Mouse (Mus musculus) liver, embryonic 14.5 days (tissue): ENCODE data around the gene Ptprd. TPM values are rescaled to one million over a fixed set of nuclear protein-coding genes. Genes with fewer than 3 reads are reported as not detected.

Experiments used
- ATAC-seq: fragments of 200-750 bp; cut with Nextera tagmentation; 2 replicates; pipeline ENCODE4 v1.8.0; 2017; ENCODE audit warnings: moderate number of reproducible peaks, mild to moderate bottlenecking, moderate library complexity; ENCODE audit not compliant: insufficient read depth
- DNase-seq, 3 experiments: peaks; one replicate each; pipeline ENCODE4 v3.0.0-alpha.2; 2012 to 2013; ENCODE audit warnings: low read depth in 3 of 3, low spot score in 3 of 3
- H3K27ac ChIP-seq: fragments of 300-500 bp; sonication (generic); 2 replicates; pipeline ENCODE4 v1.5.1; 2014; ENCODE audit warnings: moderate library complexity, mild to moderate bottlenecking, control low read depth, inconsistent platforms
- H3K27me3 ChIP-seq: fragments of 300-500 bp; sonication (generic); 2 replicates; pipeline ENCODE4 v1.6.1; 2014; ENCODE audit warnings: mild to moderate bottlenecking, low read length, moderate library complexity; ENCODE audit not compliant: control insufficient read depth, insufficient read depth
- H3K36me3 ChIP-seq: fragments of 300-500 bp; sonication (generic); replicated peaks from 2 replicates; pipeline ENCODE4 v1.6.1; 2014; ENCODE audit warnings: low read depth; ENCODE audit not compliant: control insufficient read depth, insufficient read depth
- H3K4me1 ChIP-seq, 2 experiments: fragments of 200-500 bp in 1 of 2; fragments of 300-500 bp in 1 of 2; sonication (generic) in 1 of 2; replicated peaks; 2 replicates each; pipeline ENCODE4 v1.6.1; 2012 to 2014; ENCODE audit warnings: antibody characterized with exemption in 1 of 2, inconsistent platforms in 1 of 2, low read length in 1 of 2; ENCODE audit not compliant: control insufficient read depth in 2 of 2, insufficient read depth in 2 of 2
- H3K4me2 ChIP-seq: fragments of 300-500 bp; sonication (generic); 2 replicates; pipeline ENCODE4 v1.6.1; 2014; ENCODE audit warnings: low read depth, mild to moderate bottlenecking, control low read depth, moderate library complexity
- H3K4me3 ChIP-seq, 2 experiments: fragments of 200-500 bp in 1 of 2; fragments of 300-500 bp in 1 of 2; sonication (generic) in 1 of 2; 2 replicates each; pipeline ENCODE4 v1.5.1; 2012 to 2014; ENCODE audit warnings: low read depth in 2 of 2, low read length in 2 of 2, mild to moderate bottlenecking in 2 of 2, control low read depth in 1 of 2, inconsistent platforms in 1 of 2, moderate library complexity in 1 of 2; ENCODE audit not compliant: insufficient read depth in 1 of 2
- H3K9ac ChIP-seq: fragments of 300-500 bp; sonication (generic); replicated peaks from 2 replicates; pipeline ENCODE4 v1.6.1; 2014; ENCODE audit warnings: mild to moderate bottlenecking, control low read depth, moderate library complexity
- H3K9me3 ChIP-seq: fragments of 300-500 bp; sonication (generic); 2 replicates; pipeline ENCODE4 v1.6.1; 2016; ENCODE audit warnings: low read length, mixed read lengths; ENCODE audit not compliant: control insufficient read depth
- CTCF ChIP-seq: IDR thresholded peaks from 2 replicates; pipeline ENCODE4 v1.5.1; 2016; ENCODE audit warnings: antibody characterized with exemption, low read depth, control low read depth
- EP300 ChIP-seq: IDR thresholded peaks from 2 replicates; pipeline ENCODE4 v1.6.1; 2016; ENCODE audit warnings: antibody characterized with exemption, low read depth
- WGBS: fragments of 180-500 bp; shearing (Covaris S2); extraction: QIAGEN DNeasy Blood & Tissue Kit; methylation state at CpG from one replicate; pipeline ENCODE4 v1.1.7; 2014; ENCODE audit not compliant: insufficient replicate concordance; 5-methylcytosine and 5-hydroxymethylcytosine counted together
- polyA plus RNA-seq, 2 experiments: library from polyadenylated mRNA; depleted of rRNA in 1 of 2; stranded (reverse) in 1 of 2; unstranded in 1 of 2; fragments of >200 nt; fragmentation: Nextera tagmentation in 1 of 2; extraction: Ambion mirVana in 1 of 2; gene quantifications; 2 replicates each; pipeline versions ENCODE4 v1.2.1 to v1.2.3; 2012 to 2014

The Ptprd gene
- polyA plus RNA-seq, 2 experiments, result 1.5 to 2.8 TPM

GRCm38 (mm10) chr4:78212941-78213340 is 1.2 kb upstream of the Ptprd start:
- Histone ChIP-seq H3K4me2 (no peak overlapping the region), H3K9ac (no peak overlapping the region), H3K4me3 (no peak overlapping the region), H3K9me3 (no peaks in the 10 kb centered on the region), H3K36me3 (no peaks in the 10 kb centered on the region), H3K4me1 (no peaks in the 10 kb centered on the region), H3K27ac (no peak overlapping the region), H3K27me3 (no peaks in the 10 kb centered on the region; the same call in 1 of the 2 replicates)
- no peak for DNase-seq
- WGBS, result 49% methylated on average over 4 of the region's 4 CpGs
- TF ChIP-seq CTCF (no peak), EP300 (no peak)
- ATAC-seq, result no peak

- DNase-seq, result no peak
- WGBS, result 27% methylated on average over 9 of the region's 9 CpGs
- H3K27me3 ChIP-seq, result no peaks in the 10 kb centered on the region; the same call in 1 of the 2 replicates
- H3K9ac ChIP-seq, result no peak overlapping the region
- no peak overlapping the region for H3K4me2 ChIP-seq
- H3K36me3 ChIP-seq, result no peaks in the 10 kb centered on the region
- no peak for ATAC-seq
- H3K4me3 ChIP-seq, result no peak overlapping the region
- H3K27ac ChIP-seq, result no peak overlapping the region
- no peaks in the 10 kb centered on the region for H3K9me3 ChIP-seq
- TF ChIP-seq EP300 (no peak), CTCF (no peak)
- H3K4me1 ChIP-seq, result no peaks in the 10 kb centered on the region
These were observed 758 bp downstream of the Ptprd start for GRCm38 (mm10) chr4:78210878-78211528.

DNA sequence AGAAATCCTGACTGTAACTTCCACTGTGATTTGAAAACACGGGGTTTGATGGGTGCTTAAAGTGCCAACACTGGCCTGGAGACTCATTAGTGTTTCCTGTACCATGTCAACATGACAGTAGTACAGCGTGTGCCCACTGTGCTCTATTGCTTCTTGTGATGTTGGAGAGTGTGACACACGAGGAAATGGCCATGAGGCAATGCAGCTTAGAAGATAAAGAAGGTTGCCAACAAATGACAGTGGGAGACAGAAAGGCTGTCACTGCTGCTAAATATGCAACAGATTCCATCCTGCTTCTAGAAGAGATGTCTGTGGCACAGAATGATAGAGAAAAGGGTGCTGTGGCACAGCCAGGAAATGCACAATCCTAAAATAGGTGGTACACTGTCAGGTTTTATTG is 6.7 kb downstream of the Ptprd start:
- ATAC-seq (no peak), DNase-seq (no peak)
- WGBS, result 24% methylated on average over 3 of the region's 3 CpGs
- H3K4me1 ChIP-seq, result no peaks in the 10 kb centered on the region
- no peak overlapping the region for H3K4me2 ChIP-seq
- H3K9me3 ChIP-seq, result no peaks in the 10 kb centered on the region
- H3K4me3 ChIP-seq, result no peak overlapping the region
- TF ChIP-seq CTCF (no peak), EP300 (no peak)
- no peaks in the 10 kb centered on the region for H3K27me3 ChIP-seq
- no peak overlapping the region for H3K9ac ChIP-seq
- no peak overlapping the region for H3K27ac ChIP-seq
- H3K36me3 ChIP-seq, result no peaks in the 10 kb centered on the region

GRCm38 (mm10) chr4:78168447-78168846 is 43.3 kb downstream of the Ptprd start:
- no peaks in the 10 kb centered on the region for H3K9me3 ChIP-seq
- 66% methylated on average over 1 of the region's 1 CpGs for WGBS
- no peak for TF ChIP-seq CTCF
- H3K36me3 ChIP-seq, result no peaks in the 10 kb centered on the region
- H3K27ac ChIP-seq, result no peak overlapping the region
- no peak overlapping the region for H3K4me3 ChIP-seq
- H3K27me3 ChIP-seq, result no peaks in the 10 kb centered on the region
- no peak overlapping the region for H3K9ac ChIP-seq
- H3K4me2 ChIP-seq, result no peak overlapping the region
- DNase-seq (no peak), ATAC-seq (no peak)
- no peaks in the 10 kb centered on the region for H3K4me1 ChIP-seq

GRCm38 (mm10) chr4:78160451-78160850 is 51.3 kb downstream of the Ptprd start:
- ATAC-seq (no peak), DNase-seq (no peak)
- WGBS, result 66% methylated on average over 3 of the region's 3 CpGs

More at GRCm38 (mm10) chr4:78160451-78160850, 51.3 kb downstream of the Ptprd start:
- Histone ChIP-seq H3K4me3 (no peak overlapping the region), H3K9ac (no peak overlapping the region), H3K9me3 (no peaks in the 10 kb centered on the region), H3K4me2 (no peak overlapping the region), H3K27me3 (no peaks in the 10 kb centered on the region), H3K36me3 (no peaks in the 10 kb centered on the region), H3K27ac (no peak overlapping the region), H3K4me1 (no peaks in the 10 kb centered on the region)
- TF ChIP-seq CTCF, result no peak
- no peak for TF ChIP-seq EP300
